Mouse (Mus musculus): ENCODE results near the gene Zfp523. TPM values are rescaled to one million over a fixed set of nuclear protein-coding genes. Genes with fewer than 3 reads are reported as not detected.
"Not testable (repeated sequence)": the region's sequence is repeated elsewhere in the genome, so short reads cannot be mapped to it uniquely, and the experiment has no call there.

Zfp523 gene
- polyA plus RNA-seq, 1 experiment from 2014 or later, result 40.3 TPM

GRCm38 (mm10) chr17:28216791-28217190 lies 39.9 kb downstream of the Zfp523 start:
- Histone ChIP-seq H3K36me3 (ENCODE audit: control insufficient read depth, insufficient read depth) (no peaks in the 10 kb centered on the region), H3K4me3 (replicated peaks; ENCODE audit: low read length) (no peak overlapping the region), H3K27ac (ENCODE audit: low read length) (no peak overlapping the region), H3K4me2 (ENCODE audit: low read length) (no peak overlapping the region), H3K9ac (replicated peaks; ENCODE audit: low read depth, low read length) (no peak overlapping the region), H3K27me3 (replicated peaks; ENCODE audit: control insufficient read depth, insufficient read depth, low read length) (no peaks in the 10 kb centered on the region), H3K4me1 (replicated peaks; ENCODE audit: control insufficient read depth, insufficient read depth, low read length) (no peaks in the 10 kb centered on the region), H3K9me3 (ENCODE audit: control insufficient read depth, low read length) (no peaks in the 10 kb centered on the region)
- no peak for ATAC-seq
- 87% methylated on average over 9 of the region's 9 CpGs for WGBS

- H3K4me2 ChIP-seq (ENCODE audit: low read length), result no peak overlapping the region
- H3K9ac ChIP-seq (replicated peaks; ENCODE audit: low read depth, low read length), result no peak overlapping the region
- H3K27me3 ChIP-seq (replicated peaks; ENCODE audit: control insufficient read depth, insufficient read depth, low read length), result no peaks in the 10 kb centered on the region
- H3K4me1 ChIP-seq (replicated peaks; ENCODE audit: control insufficient read depth, insufficient read depth, low read length), result peaks cover 2% of the 10 kb centered on the region; the same call in 1 of the 2 replicates
- WGBS, result 24% methylated on average over 23 of the region's 23 CpGs
- H3K4me3 ChIP-seq (replicated peaks; ENCODE audit: low read length), result no peak overlapping the region
- H3K36me3 ChIP-seq (ENCODE audit: control insufficient read depth, insufficient read depth), result no peaks in the 10 kb centered on the region
- H3K27ac ChIP-seq (ENCODE audit: low read length), result no peak overlapping the region
- no peak for ATAC-seq
- H3K9me3 ChIP-seq (ENCODE audit: control insufficient read depth, low read length), result no peaks in the 10 kb centered on the region
These were observed 41.1 kb downstream of the Zfp523 start for GRCm38 (mm10) chr17:28217721-28218649.

DNA sequence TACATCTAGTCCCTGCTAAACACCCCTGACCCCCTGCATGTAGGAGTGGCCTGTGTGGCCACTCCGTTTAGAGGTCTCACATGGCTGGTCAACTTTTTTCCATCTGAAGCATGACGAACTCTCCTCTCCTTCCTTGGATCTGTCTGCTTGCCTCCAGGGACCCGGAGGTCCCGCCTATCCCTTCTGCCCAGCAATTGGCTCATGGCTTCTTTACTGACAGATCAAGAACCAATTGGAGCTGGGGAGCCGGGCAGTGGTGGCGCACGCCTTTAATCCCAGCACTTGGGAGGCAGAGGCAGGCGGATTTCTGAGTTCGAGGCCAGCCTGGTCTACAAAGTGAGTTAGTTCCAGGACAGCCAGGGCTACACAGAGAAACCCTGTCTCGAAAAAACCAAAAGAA lies 45.5 kb downstream of the Zfp523 start:
- H3K27ac ChIP-seq (ENCODE audit: low read length); H3K4me2 ChIP-seq (ENCODE audit: low read length); H3K36me3 ChIP-seq (ENCODE audit: control insufficient read depth, insufficient read depth); H3K27me3 ChIP-seq (replicated peaks; ENCODE audit: control insufficient read depth, insufficient read depth, low read length); H3K4me3 ChIP-seq (replicated peaks; ENCODE audit: low read length); H3K9ac ChIP-seq (replicated peaks; ENCODE audit: low read depth, low read length); ATAC-seq; H3K9me3 ChIP-seq (ENCODE audit: control insufficient read depth, low read length): not testable (repeated sequence)
- 97% methylated on average over 10 of the region's 10 CpGs for WGBS
- peaks cover 21% of the 10 kb centered on the region for H3K4me1 ChIP-seq (replicated peaks; ENCODE audit: control insufficient read depth, insufficient read depth, low read length)

DNA sequence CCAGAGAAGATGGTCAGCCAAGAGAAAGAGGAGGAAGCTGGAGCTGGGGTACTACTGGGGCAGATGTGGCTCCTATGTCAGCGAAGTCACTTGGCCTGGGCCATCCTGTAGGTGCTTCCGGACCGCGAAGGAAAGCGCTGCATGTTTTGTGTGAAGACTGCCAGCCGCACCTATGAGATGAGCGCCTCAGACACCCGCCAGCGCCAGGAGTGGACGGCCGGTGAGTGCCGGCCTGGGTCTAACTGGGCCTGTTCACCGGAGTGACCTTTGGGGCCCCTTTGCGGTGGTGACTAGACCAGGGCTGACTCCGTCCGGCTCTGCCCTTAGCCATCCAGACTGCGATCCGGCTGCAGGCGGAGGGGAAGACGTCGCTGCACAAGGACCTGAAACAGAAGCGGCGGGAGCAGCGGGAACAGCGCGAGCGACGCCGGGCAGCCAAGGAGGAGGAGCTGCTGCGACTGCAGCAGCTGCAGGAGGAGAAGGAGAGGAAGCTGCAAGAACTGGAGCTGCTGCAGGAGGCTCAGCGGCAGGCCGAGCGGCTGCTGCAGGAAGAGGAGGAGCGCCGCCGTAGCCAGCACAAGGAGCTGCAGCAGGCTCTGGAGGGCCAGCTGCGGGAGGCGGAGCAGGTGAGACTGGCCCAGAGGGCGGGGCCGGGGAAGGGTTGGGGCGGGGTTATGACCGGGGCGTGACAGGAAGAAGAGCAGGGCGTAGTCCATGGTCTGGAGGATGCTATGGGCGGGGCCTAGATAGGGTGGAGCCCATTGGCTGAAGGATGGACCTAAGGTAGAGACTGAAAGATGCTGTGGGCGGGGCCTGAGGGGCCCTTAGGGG lies 46.8 kb downstream of the Zfp523 start:
- peak; percentile 82 for ATAC-seq
- peaks cover 21% of the 10 kb centered on the region for H3K4me1 ChIP-seq (replicated peaks; ENCODE audit: control insufficient read depth, insufficient read depth, low read length)
- H3K4me3 ChIP-seq (replicated peaks; ENCODE audit: low read length), result peak overlapping the region; percentile 61
- H3K4me2 ChIP-seq (ENCODE audit: low read length), result peak overlapping the region; percentile 98
- WGBS, result under 1% methylated on average over 46 of the region's 46 CpGs
- H3K27me3 ChIP-seq (replicated peaks; ENCODE audit: control insufficient read depth, insufficient read depth, low read length), result no peaks in the 10 kb centered on the region
- H3K36me3 ChIP-seq (ENCODE audit: control insufficient read depth, insufficient read depth), result no peaks in the 10 kb centered on the region
- no peaks in the 10 kb centered on the region for H3K9me3 ChIP-seq (ENCODE audit: control insufficient read depth, low read length)
- H3K27ac ChIP-seq (ENCODE audit: low read length), result peak overlapping the region; percentile 60
- H3K9ac ChIP-seq (replicated peaks; ENCODE audit: low read depth, low read length), result peak overlapping the region; percentile 77

GRCm38 (mm10) chr17:28224615-28225014 lies 47.7 kb downstream of the Zfp523 start:
- Histone ChIP-seq H3K27me3 (replicated peaks; ENCODE audit: control insufficient read depth, insufficient read depth, low read length) (no peaks in the 10 kb centered on the region), H3K36me3 (ENCODE audit: control insufficient read depth, insufficient read depth) (no peaks in the 10 kb centered on the region), H3K27ac (ENCODE audit: low read length) (no peak overlapping the region), H3K4me2 (ENCODE audit: low read length) (no peak overlapping the region), H3K9ac (replicated peaks; ENCODE audit: low read depth, low read length) (no peak overlapping the region), H3K4me1 (replicated peaks; ENCODE audit: control insufficient read depth, insufficient read depth, low read length) (peaks cover 21% of the 10 kb centered on the region), H3K4me3 (replicated peaks; ENCODE audit: low read length) (no peak overlapping the region), H3K9me3 (ENCODE audit: control insufficient read depth, low read length) (no peaks in the 10 kb centered on the region)
- ATAC-seq, result no peak
- WGBS, result 88% methylated on average over 10 of the region's 10 CpGs

DNA sequence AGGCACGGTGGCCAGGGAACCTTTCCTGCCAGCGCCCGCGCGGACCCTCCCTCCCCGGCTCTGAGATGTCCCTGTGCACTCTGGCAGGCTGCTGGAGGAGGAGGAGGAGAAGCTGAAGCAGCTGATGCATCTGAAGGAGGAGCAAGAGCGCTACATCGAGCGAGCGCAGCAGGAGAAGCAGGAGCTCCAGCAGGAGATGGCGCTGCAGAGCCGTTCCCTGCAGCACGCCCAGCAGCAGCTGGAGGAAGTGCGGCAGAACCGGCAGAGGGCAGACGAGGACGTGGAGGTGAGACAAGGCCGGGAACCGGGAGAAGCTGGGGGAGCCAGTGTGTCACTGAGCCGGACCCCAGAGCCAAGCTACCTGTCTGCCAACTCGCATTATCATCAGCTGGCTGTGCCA lies 49.1 kb downstream of the Zfp523 start:
- Histone ChIP-seq H3K27me3 (replicated peaks; ENCODE audit: control insufficient read depth, insufficient read depth, low read length) (no peaks in the 10 kb centered on the region), H3K9me3 (ENCODE audit: control insufficient read depth, low read length) (no peaks in the 10 kb centered on the region), H3K4me1 (replicated peaks; ENCODE audit: control insufficient read depth, insufficient read depth, low read length) (peaks cover 21% of the 10 kb centered on the region), H3K4me3 (replicated peaks; ENCODE audit: low read length) (peak overlapping the region; percentile 28), H3K9ac (replicated peaks; ENCODE audit: low read depth, low read length) (peak overlapping the region; percentile 50), H3K36me3 (ENCODE audit: control insufficient read depth, insufficient read depth) (no peaks in the 10 kb centered on the region), H3K4me2 (ENCODE audit: low read length) (peak overlapping the region; percentile 52), H3K27ac (ENCODE audit: low read length) (no peak overlapping the region)
- WGBS, result 0% methylated on average over 21 of the region's 21 CpGs
- peak; percentile 72 for ATAC-seq

- Histone ChIP-seq H3K4me2 (ENCODE audit: low read length) (no peak overlapping the region), H3K27ac (ENCODE audit: low read length) (no peak overlapping the region), H3K9ac (replicated peaks; ENCODE audit: low read depth, low read length) (no peak overlapping the region), H3K9me3 (ENCODE audit: control insufficient read depth, low read length) (no peaks in the 10 kb centered on the region), H3K4me3 (replicated peaks; ENCODE audit: low read length) (no peak overlapping the region), H3K4me1 (replicated peaks; ENCODE audit: control insufficient read depth, insufficient read depth, low read length) (peaks cover 16% of the 10 kb centered on the region), H3K27me3 (replicated peaks; ENCODE audit: control insufficient read depth, insufficient read depth, low read length) (no peaks in the 10 kb centered on the region), H3K36me3 (ENCODE audit: control insufficient read depth, insufficient read depth) (no peaks in the 10 kb centered on the region)
- ATAC-seq, result no peak
- WGBS, result 88% methylated on average over 6 of the region's 6 CpGs
These were observed 53.6 kb downstream of the Zfp523 start for GRCm38 (mm10) chr17:28230486-28230885.

GRCm38 (mm10) chr17:28231026-28231736 lies 54.3 kb downstream of the Zfp523 start:
- no peaks in the 10 kb centered on the region for H3K27me3 ChIP-seq (replicated peaks; ENCODE audit: control insufficient read depth, insufficient read depth, low read length)
- ATAC-seq, result no peak

More at GRCm38 (mm10) chr17:28231026-28231736, 54.3 kb downstream of the Zfp523 start:
- Histone ChIP-seq H3K9ac (replicated peaks; ENCODE audit: low read depth, low read length) (no peak overlapping the region), H3K27ac (ENCODE audit: low read length) (no peak overlapping the region), H3K4me2 (ENCODE audit: low read length) (no peak overlapping the region), H3K4me3 (replicated peaks; ENCODE audit: low read length) (no peak overlapping the region), H3K9me3 (ENCODE audit: control insufficient read depth, low read length) (no peaks in the 10 kb centered on the region), H3K36me3 (ENCODE audit: control insufficient read depth, insufficient read depth) (no peaks in the 10 kb centered on the region), H3K4me1 (replicated peaks; ENCODE audit: control insufficient read depth, insufficient read depth, low read length) (peaks cover 9% of the 10 kb centered on the region)
- 82% methylated on average over 18 of the region's 18 CpGs for WGBS
